Mouse (Mus musculus): Measurements from ENCODE around the gene Adgra3. TPM values are rescaled to one million over a fixed set of nuclear protein-coding genes. Genes with fewer than 3 reads are reported as not detected.
A peak's percentile ranks its signal among the peaks of the same experiment; 100 is the strongest.

Adgra3 gene
- polyA plus RNA-seq (2012; rRNA removed) = 10.6 and 11.4 TPM in 2 replicates

DNA sequence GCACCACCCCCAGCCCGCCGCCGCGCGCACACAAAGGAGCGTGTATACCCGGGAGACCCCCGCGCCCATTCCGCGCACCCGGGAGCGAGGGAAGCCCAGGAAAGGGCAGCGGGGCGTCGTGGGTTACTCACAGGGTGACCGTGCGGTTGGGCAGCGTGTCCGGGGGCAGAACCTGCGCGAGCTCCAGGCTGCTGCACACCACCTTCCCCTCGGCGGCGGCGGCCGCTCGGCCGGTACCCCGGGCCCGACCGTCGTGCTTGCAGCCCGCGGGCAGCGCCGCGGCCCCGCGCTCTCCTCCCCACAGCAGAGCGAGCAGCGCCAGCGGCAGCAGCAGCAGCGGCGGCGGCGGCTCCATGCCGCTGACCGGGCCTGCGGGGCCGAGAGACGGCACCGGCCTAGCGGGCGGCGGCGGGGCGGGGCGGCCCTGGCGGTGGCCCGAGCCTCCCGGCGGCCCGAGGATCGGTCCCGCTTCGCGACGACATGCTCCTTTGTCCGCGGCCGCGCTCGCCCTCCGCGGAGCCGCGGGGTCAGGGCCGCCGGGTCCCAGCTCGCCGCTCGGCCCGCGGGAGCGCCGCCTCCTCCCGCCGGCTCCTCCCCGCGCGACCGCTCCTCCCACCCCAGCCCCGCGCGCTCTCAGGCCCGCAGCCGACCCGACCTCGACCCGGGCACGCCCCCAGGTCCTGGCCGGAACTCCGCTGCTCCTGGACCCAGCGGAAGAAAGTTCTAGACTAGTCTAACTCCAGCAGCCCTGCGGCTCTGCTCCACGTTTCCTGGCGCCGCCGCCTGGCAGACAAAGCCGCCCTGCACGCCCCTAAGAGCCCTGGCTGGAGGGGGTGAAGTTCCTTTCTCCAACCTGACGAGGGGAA is at the start of gene Adgra3:
Adgra3 (minus strand) TSS at position 586 of the 866 bp plus-strand sequence.
- Histone ChIP-seq H3K27ac (ENCODE audit: insufficient read depth, low read length) (no peak within 1 kb of the TSS), H3K27me3 (ENCODE audit: control insufficient read depth, insufficient read depth, low read length) (no peaks in the 10 kb centered on the region), H3K4me3 (replicated peaks; ENCODE audit: insufficient read depth, low read depth, low read length) (peak within 1 kb of the TSS; percentile 54), H3K4me1 (ENCODE audit: control insufficient read depth, insufficient read depth, low read length) (no peaks in the 10 kb centered on the region)
- peak; percentile 56 to 60 for DNase-seq
- TF ChIP-seq POLR2A (IDR thresholded peaks at IDR 0.05; ENCODE audit: borderline replicate concordance, insufficient read depth, low read length) = no peak
- no peak for TF ChIP-seq CTCF (IDR thresholded peaks at IDR 0.05; ENCODE audit: borderline replicate concordance, insufficient read depth, low read depth, low read length)
- under 1% methylated on average over 111 of the region's 113 CpGs for WGBS

DNA sequence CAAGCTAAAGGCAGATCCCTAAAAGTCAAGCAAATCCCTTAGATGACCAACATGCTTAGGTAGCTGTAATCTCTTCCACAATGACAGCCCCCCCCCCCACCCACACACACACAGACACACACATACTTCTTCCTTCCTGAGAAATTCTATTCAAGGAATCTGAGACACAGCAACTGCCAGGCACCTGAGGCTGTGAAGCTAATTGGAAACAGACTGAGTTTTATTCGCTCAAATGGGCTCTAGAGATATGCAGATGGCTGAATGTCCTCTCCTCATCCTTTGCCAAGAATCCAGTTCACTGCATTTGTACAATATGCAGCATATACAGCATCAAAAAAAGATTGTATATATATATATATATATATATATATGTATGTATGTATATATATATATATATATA is 24.6 kb upstream of the Adgra3 start:
- H3K4me1 ChIP-seq (ENCODE audit: control insufficient read depth, insufficient read depth, low read length) = peaks cover 2% of the 10 kb centered on the region; the same call in 1 of the 2 replicates
- DNase-seq = peak; percentile 18 to 72
- no peak overlapping the region for H3K4me3 ChIP-seq (replicated peaks; ENCODE audit: insufficient read depth, low read depth, low read length)
- TF ChIP-seq CTCF (IDR thresholded peaks at IDR 0.05; ENCODE audit: borderline replicate concordance, insufficient read depth, low read depth, low read length) (no peak), POLR2A (IDR thresholded peaks at IDR 0.05; ENCODE audit: borderline replicate concordance, insufficient read depth, low read length) (no peak)
- WGBS = 13% methylated on average over 1 of the region's 1 CpGs
- H3K27me3 ChIP-seq (ENCODE audit: control insufficient read depth, insufficient read depth, low read length) = no peaks in the 10 kb centered on the region
- H3K27ac ChIP-seq (ENCODE audit: insufficient read depth, low read length) = no peak overlapping the region

DNA sequence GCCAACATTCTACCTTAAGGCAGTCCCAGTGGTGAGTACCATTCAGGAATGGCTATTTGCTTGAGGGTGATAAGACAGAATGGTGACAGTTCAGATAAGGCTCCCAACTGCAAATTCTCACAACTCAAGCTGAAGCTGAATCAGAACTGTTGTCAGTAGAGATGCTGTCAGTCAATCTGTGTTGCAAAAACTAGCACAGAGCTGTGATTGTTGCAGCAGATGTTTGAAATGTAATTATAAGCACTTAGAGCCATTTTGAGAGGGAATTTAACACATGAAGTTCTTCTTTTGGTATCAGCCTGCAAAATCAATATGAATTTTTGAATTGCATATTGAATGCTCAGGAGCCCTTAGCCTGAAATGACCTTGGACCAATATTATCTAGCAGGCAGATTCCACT is 15.4 kb upstream of the Adgra3 start:
- Histone ChIP-seq H3K4me1 (ENCODE audit: control insufficient read depth, insufficient read depth, low read length) (no peaks in the 10 kb centered on the region), H3K27ac (ENCODE audit: insufficient read depth, low read length) (no peak overlapping the region), H3K27me3 (ENCODE audit: control insufficient read depth, insufficient read depth, low read length) (no peaks in the 10 kb centered on the region), H3K4me3 (replicated peaks; ENCODE audit: insufficient read depth, low read depth, low read length) (no peak overlapping the region)
- no peak for TF ChIP-seq CTCF (IDR thresholded peaks at IDR 0.05; ENCODE audit: borderline replicate concordance, insufficient read depth, low read depth, low read length)
- TF ChIP-seq POLR2A (IDR thresholded peaks at IDR 0.05; ENCODE audit: borderline replicate concordance, insufficient read depth, low read length) = no peak
- DNase-seq = no peak

DNA sequence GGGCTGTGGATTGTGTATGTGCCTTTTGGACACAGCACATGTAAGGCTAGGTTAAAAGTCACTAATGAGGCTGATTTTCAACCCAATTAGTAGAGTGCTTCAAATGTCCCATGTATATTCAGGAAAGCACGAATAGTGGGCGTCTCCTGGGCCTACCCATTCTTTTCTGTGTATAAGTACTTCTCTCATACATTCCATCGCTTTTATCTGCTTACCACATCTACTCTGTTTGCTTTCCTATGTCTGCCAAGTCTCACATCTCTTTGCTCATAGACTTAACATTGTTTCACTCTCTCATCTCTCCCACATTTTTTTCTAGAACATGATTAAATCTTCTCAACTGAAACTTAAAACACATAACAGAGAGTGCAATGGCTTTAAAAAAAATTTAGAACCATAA is 5.4 kb upstream of the Adgra3 start:
- H3K27ac ChIP-seq (ENCODE audit: insufficient read depth, low read length) = no peak overlapping the region
- 93% methylated on average over 3 of the region's 3 CpGs for WGBS
- H3K4me3 ChIP-seq (replicated peaks; ENCODE audit: insufficient read depth, low read depth, low read length) = no peak overlapping the region
- H3K4me1 ChIP-seq (ENCODE audit: control insufficient read depth, insufficient read depth, low read length) = no peaks in the 10 kb centered on the region
- H3K27me3 ChIP-seq (ENCODE audit: control insufficient read depth, insufficient read depth, low read length) = no peaks in the 10 kb centered on the region
- TF ChIP-seq CTCF (IDR thresholded peaks at IDR 0.05; ENCODE audit: borderline replicate concordance, insufficient read depth, low read depth, low read length) = no peak
- no peak for TF ChIP-seq POLR2A (IDR thresholded peaks at IDR 0.05; ENCODE audit: borderline replicate concordance, insufficient read depth, low read length)
- no peak for DNase-seq

DNA sequence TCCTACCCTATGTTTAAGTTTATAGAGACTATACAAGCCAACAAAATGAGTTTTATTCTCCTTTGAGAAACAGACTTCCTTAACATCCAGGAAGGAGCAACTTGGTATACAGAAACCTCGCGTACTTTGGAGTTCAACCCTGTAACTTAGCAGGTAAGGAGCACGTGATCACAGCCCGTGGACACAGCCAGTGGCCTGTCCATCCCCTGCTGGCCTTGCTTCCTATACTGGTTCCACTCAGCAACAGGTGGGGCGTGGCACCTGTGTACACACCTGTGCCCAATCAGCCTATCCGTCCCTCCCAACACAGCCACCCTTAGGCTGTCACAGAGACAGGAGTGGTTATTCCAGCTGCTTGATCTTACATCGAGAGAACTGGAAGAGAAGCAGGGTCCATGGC is 780 bp upstream of the Adgra3 start:
- H3K27me3 ChIP-seq (ENCODE audit: control insufficient read depth, insufficient read depth, low read length) = no peaks in the 10 kb centered on the region
- WGBS = 92% methylated on average over 7 of the region's 7 CpGs
- no peak for DNase-seq
- no peaks in the 10 kb centered on the region for H3K4me1 ChIP-seq (ENCODE audit: control insufficient read depth, insufficient read depth, low read length)
- TF ChIP-seq CTCF (IDR thresholded peaks at IDR 0.05; ENCODE audit: borderline replicate concordance, insufficient read depth, low read depth, low read length) = no peak
- no peak for TF ChIP-seq POLR2A (IDR thresholded peaks at IDR 0.05; ENCODE audit: borderline replicate concordance, insufficient read depth, low read length)
- H3K27ac ChIP-seq (ENCODE audit: insufficient read depth, low read length) = no peak overlapping the region
- no peak overlapping the region for H3K4me3 ChIP-seq (replicated peaks; ENCODE audit: insufficient read depth, low read depth, low read length)

DNA sequence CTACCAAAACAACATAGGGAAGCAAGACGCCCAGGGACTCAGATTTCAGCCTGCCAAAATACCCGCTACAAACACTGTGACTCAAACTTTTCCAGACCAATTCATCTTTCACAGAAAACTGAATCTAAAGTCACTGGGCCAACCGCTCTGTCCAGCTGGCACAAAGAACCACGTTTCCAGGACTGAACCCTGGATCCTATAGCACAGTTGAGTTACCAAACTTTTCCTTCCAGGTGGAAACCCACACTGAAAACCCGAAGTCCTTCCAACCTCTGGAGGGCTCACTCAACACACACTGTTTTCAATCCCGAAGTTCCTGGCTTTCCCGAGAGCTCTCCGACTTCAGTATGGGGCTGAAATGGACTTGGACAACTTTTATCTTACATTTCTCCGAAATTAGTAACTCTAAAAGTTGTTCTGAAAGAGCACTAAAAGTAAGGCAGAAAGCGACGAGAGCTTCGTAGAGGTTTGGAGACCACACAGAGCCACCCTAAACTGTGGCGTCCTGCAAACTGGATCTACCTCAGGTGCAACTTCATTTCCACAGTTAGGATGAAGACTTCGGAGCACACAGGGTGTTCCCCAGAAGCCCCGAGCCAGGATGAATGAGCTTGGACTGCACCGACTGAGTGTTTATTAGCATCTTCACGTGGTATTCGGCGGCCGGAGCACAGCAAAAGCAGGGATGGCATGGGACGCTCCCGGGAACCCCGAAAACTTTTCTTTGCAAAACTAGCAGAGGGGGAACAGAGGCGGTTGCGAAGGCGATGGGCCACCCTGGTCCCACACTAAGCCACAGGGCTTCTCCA is 990 bp downstream of the Adgra3 start:
- no peak overlapping the region for H3K27ac ChIP-seq (ENCODE audit: insufficient read depth, low read length)
- WGBS = 10% methylated on average over 26 of the region's 26 CpGs
- DNase-seq = peak in 1 of 2 experiments; percentile 21

DNA sequence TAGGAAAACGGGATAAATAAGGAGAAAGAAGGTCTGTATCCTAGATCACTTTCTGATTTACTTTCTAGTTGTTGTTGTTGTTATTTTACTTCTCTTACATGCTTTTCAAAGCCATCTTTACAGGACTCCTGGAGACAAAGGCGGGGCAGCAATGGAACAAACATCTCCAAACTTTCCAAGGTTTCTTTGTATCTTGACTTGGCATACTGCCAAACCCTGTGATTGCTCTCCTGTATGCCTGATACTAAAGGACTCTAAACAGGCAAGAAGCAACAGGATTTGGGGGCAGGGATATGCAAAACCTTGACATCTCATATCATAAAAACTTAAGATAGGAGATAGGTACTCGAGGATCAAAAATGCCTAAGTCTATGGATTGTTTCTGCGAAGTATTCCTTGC is 6.3 kb downstream of the Adgra3 start:
- Histone ChIP-seq H3K27ac (ENCODE audit: insufficient read depth, low read length) (no peak overlapping the region), H3K4me3 (replicated peaks; ENCODE audit: insufficient read depth, low read depth, low read length) (no peak overlapping the region), H3K27me3 (ENCODE audit: control insufficient read depth, insufficient read depth, low read length) (no peaks in the 10 kb centered on the region), H3K4me1 (ENCODE audit: control insufficient read depth, insufficient read depth, low read length) (peaks cover 3% of the 10 kb centered on the region; the same call in 1 of the 2 replicates)
- DNase-seq = no peak
- TF ChIP-seq POLR2A (IDR thresholded peaks at IDR 0.05; ENCODE audit: borderline replicate concordance, insufficient read depth, low read length) (no peak), CTCF (IDR thresholded peaks at IDR 0.05; ENCODE audit: borderline replicate concordance, insufficient read depth, low read depth, low read length) (no peak)
- WGBS = 73% methylated on average over 4 of the region's 4 CpGs

More for the DNA sequence above, 990 bp downstream of the Adgra3 start:
- no peaks in the 10 kb centered on the region for H3K27me3 ChIP-seq (ENCODE audit: control insufficient read depth, insufficient read depth, low read length)
- H3K4me1 ChIP-seq (ENCODE audit: control insufficient read depth, insufficient read depth, low read length) = no peaks in the 10 kb centered on the region
- H3K4me3 ChIP-seq (replicated peaks; ENCODE audit: insufficient read depth, low read depth, low read length) = peak overlapping the region; percentile 54
- TF ChIP-seq CTCF (IDR thresholded peaks at IDR 0.05; ENCODE audit: borderline replicate concordance, insufficient read depth, low read depth, low read length) (no peak), POLR2A (IDR thresholded peaks at IDR 0.05; ENCODE audit: borderline replicate concordance, insufficient read depth, low read length) (no peak)

All from cerebellum, adult 2 months (tissue).